Comparison of ENCODE assay signal across 7 mouse cellular contexts in genomic region chr13:81351462-81352155, GRCm38 (mm10).
DNase-seq lines count a peak whose midpoint lies in the region; ATAC-seq lines count a peak whose summit lies in the region.

No protein-coding gene starts in this region.

- H3K9ac ChIP-seq in forebrain, embryonic 15.5 days (replicated peaks): no peak overlapping the region
- no peak overlapping the region for H3K9ac ChIP-seq in hindbrain, embryonic 16.5 days (ENCODE audit: low read depth, low read length)
- H3K9ac ChIP-seq in liver, embryonic 16.5 days (ENCODE audit: low read depth, low read length): no peak overlapping the region
- H3K9ac ChIP-seq in neural tube, embryonic 14.5 days (replicated peaks; ENCODE audit: low read depth, low read length): no peak overlapping the region

- no peak for DNase-seq in layer of hippocampus, postnatal 25 days (ENCODE audit: extremely low spot score in 1 of 2, low spot score in 1 of 2)
- no peak for DNase-seq in Muller cell, postnatal 12 days (ENCODE audit: inconsistent ontology term)

- WGBS in forebrain, embryonic 15.5 days: 61% methylated on average over 14 of the region's 14 CpGs
- 67% methylated on average over 14 of the region's 14 CpGs for WGBS in hindbrain, embryonic 16.5 days
- 13% methylated on average over 14 of the region's 14 CpGs for WGBS in liver, embryonic 16.5 days (ENCODE audit: insufficient replicate concordance)
- 73% methylated on average over 14 of the region's 14 CpGs for WGBS in neural tube, embryonic 14.5 days

- H3K9me3 ChIP-seq in forebrain, embryonic 15.5 days: no peaks in the 10 kb centered on the region
- H3K9me3 ChIP-seq in hindbrain, embryonic 16.5 days (ENCODE audit: control insufficient read depth, low read length): no peaks in the 10 kb centered on the region
- no peaks in the 10 kb centered on the region for H3K9me3 ChIP-seq in liver, embryonic 16.5 days (replicated peaks; ENCODE audit: control insufficient read depth, low read length)
- H3K9me3 ChIP-seq in neural tube, embryonic 14.5 days (ENCODE audit: control insufficient read depth, low read length): no peaks in the 10 kb centered on the region

- peak; percentile 59 for ATAC-seq in common myeloid progenitor, adult 5-6 weeks (replicated peaks; ENCODE audit: low read depth, poor library complexity, severe bottlenecking)
- ATAC-seq in forebrain, embryonic 15.5 days (replicated peaks): 0 out of 2 replicates have a peak, but pooled peaks have one; percentile 53
- peak; percentile 52; the same call in 1 of the 2 replicates for ATAC-seq in hindbrain, embryonic 16.5 days
- ATAC-seq in liver, embryonic 16.5 days (ENCODE audit: low read depth): peak; percentile 79
- peak; percentile 31; the same call in 1 of the 2 replicates for ATAC-seq in neural tube, embryonic 14.5 days (ENCODE audit: low read depth)

- H3K27ac ChIP-seq in forebrain, embryonic 15.5 days (replicated peaks): peak overlapping the region; percentile 36; the same call in 1 of the 2 replicates
- peak overlapping the region; percentile 23; the same call in 1 of the 2 replicates for H3K27ac ChIP-seq in hindbrain, embryonic 16.5 days (ENCODE audit: low read depth, low read length)
- H3K27ac ChIP-seq in liver, embryonic 16.5 days (ENCODE audit: low read length): peak overlapping the region; percentile 52; the same call in 1 of the 2 replicates
- H3K27ac ChIP-seq in neural tube, embryonic 14.5 days (ENCODE audit: low read depth, low read length): no peak overlapping the region

- no peaks in the 10 kb centered on the region for H3K36me3 ChIP-seq in forebrain, embryonic 15.5 days
- no peaks in the 10 kb centered on the region for H3K36me3 ChIP-seq in hindbrain, embryonic 16.5 days (ENCODE audit: control insufficient read depth, insufficient read depth, low read length)
- no peaks in the 10 kb centered on the region for H3K36me3 ChIP-seq in liver, embryonic 16.5 days (ENCODE audit: control insufficient read depth, insufficient read depth)
- H3K36me3 ChIP-seq in neural tube, embryonic 14.5 days (ENCODE audit: control insufficient read depth, insufficient read depth, low read length): no peaks in the 10 kb centered on the region

- no peak overlapping the region for H3K4me2 ChIP-seq in forebrain, embryonic 15.5 days (replicated peaks)
- no peak overlapping the region for H3K4me2 ChIP-seq in hindbrain, embryonic 16.5 days (ENCODE audit: low read length)
- peak overlapping the region; percentile 30; the same call in 1 of the 2 replicates for H3K4me2 ChIP-seq in liver, embryonic 16.5 days (ENCODE audit: low read depth, low read length)
- no peak overlapping the region for H3K4me2 ChIP-seq in neural tube, embryonic 14.5 days (ENCODE audit: low read depth, low read length)

- no peak overlapping the region for H3K4me3 ChIP-seq in forebrain, embryonic 15.5 days
- no peak overlapping the region for H3K4me3 ChIP-seq in hindbrain, embryonic 16.5 days (ENCODE audit: low read length)
- no peak overlapping the region for H3K4me3 ChIP-seq in liver, embryonic 16.5 days (ENCODE audit: low read depth, low read length)
- no peak overlapping the region for H3K4me3 ChIP-seq in neural tube, embryonic 14.5 days (ENCODE audit: low read depth, low read length)

- no peaks in the 10 kb centered on the region for H3K27me3 ChIP-seq in forebrain, embryonic 15.5 days
- no peaks in the 10 kb centered on the region for H3K27me3 ChIP-seq in hindbrain, embryonic 16.5 days (replicated peaks; ENCODE audit: control insufficient read depth, insufficient read depth, low read length)
- H3K27me3 ChIP-seq in liver, embryonic 16.5 days (ENCODE audit: control insufficient read depth, insufficient read depth, low read depth, low read length): no peaks in the 10 kb centered on the region
- H3K27me3 ChIP-seq in neural tube, embryonic 14.5 days (ENCODE audit: control insufficient read depth, insufficient read depth, low read length): no peaks in the 10 kb centered on the region

- no peaks in the 10 kb centered on the region for H3K4me1 ChIP-seq in forebrain, embryonic 15.5 days
- H3K4me1 ChIP-seq in hindbrain, embryonic 16.5 days (ENCODE audit: control insufficient read depth, insufficient read depth, low read depth, low read length): no peaks in the 10 kb centered on the region
- H3K4me1 ChIP-seq in liver, embryonic 16.5 days (ENCODE audit: control insufficient read depth, low read depth, low read length): no peaks in the 10 kb centered on the region; the same call in 1 of the 2 replicates
- H3K4me1 ChIP-seq in neural tube, embryonic 14.5 days (ENCODE audit: control insufficient read depth, insufficient read depth, low read length): no peaks in the 10 kb centered on the region
